8 mouse cellular contexts compared by ENCODE assay signal in genomic region chr11:24162056-24162455, GRCm38 (mm10).
DNase-seq lines count a peak whose midpoint lies in the region; ATAC-seq lines count a peak whose summit lies in the region.

No protein-coding gene starts in this region.

- H3K4me3 ChIP-seq in lung, embryonic 16.5 days (ENCODE audit: low read length), result no peak overlapping the region
- no peak overlapping the region for H3K4me3 ChIP-seq in hindbrain, embryonic 13.5 days
- H3K4me3 ChIP-seq in midbrain, embryonic 15.5 days, result no peak overlapping the region

- 17% methylated on average over 7 of the region's 7 CpGs for WGBS in lung, embryonic 16.5 days
- WGBS in hindbrain, embryonic 13.5 days, result 33% methylated on average over 7 of the region's 7 CpGs
- WGBS in midbrain, embryonic 15.5 days, result 33% methylated on average over 7 of the region's 7 CpGs

- peaks cover 10% of the 10 kb centered on the region for H3K4me1 ChIP-seq in lung, embryonic 16.5 days (replicated peaks; ENCODE audit: control insufficient read depth, insufficient read depth, low read length)
- peaks cover 53% of the 10 kb centered on the region for H3K4me1 ChIP-seq in hindbrain, embryonic 13.5 days (replicated peaks)
- peaks cover 36% of the 10 kb centered on the region for H3K4me1 ChIP-seq in midbrain, embryonic 15.5 days

- peak overlapping the region; percentile 49; the same call in 1 of the 2 replicates for H3K27ac ChIP-seq in lung, embryonic 16.5 days (ENCODE audit: low read length)
- H3K27ac ChIP-seq in hindbrain, embryonic 13.5 days, result no peak overlapping the region
- H3K27ac ChIP-seq in midbrain, embryonic 15.5 days, result no peak overlapping the region

- no peaks in the 10 kb centered on the region for H3K9me3 ChIP-seq in lung, embryonic 16.5 days (ENCODE audit: control insufficient read depth, low read length)
- no peaks in the 10 kb centered on the region for H3K9me3 ChIP-seq in hindbrain, embryonic 13.5 days
- H3K9me3 ChIP-seq in midbrain, embryonic 15.5 days, result no peaks in the 10 kb centered on the region

- no peak overlapping the region for H3K4me2 ChIP-seq in lung, embryonic 16.5 days (ENCODE audit: low read depth, low read length)
- no peak overlapping the region for H3K4me2 ChIP-seq in hindbrain, embryonic 13.5 days
- no peak overlapping the region for H3K4me2 ChIP-seq in midbrain, embryonic 15.5 days

- no peaks in the 10 kb centered on the region for H3K27me3 ChIP-seq in lung, embryonic 16.5 days (ENCODE audit: control insufficient read depth, insufficient read depth, low read depth, low read length)
- no peaks in the 10 kb centered on the region for H3K27me3 ChIP-seq in hindbrain, embryonic 13.5 days
- no peaks in the 10 kb centered on the region for H3K27me3 ChIP-seq in midbrain, embryonic 15.5 days (replicated peaks)

- peaks cover 8% of the 10 kb centered on the region; the same call in 1 of the 2 replicates for H3K36me3 ChIP-seq in lung, embryonic 16.5 days (ENCODE audit: control insufficient read depth, insufficient read depth, low read length)
- H3K36me3 ChIP-seq in hindbrain, embryonic 13.5 days, result peaks cover 22% of the 10 kb centered on the region
- peaks cover 7% of the 10 kb centered on the region; the same call in 1 of the 2 replicates for H3K36me3 ChIP-seq in midbrain, embryonic 15.5 days (replicated peaks)

- no peak overlapping the region for H3K9ac ChIP-seq in lung, embryonic 16.5 days (ENCODE audit: low read length)
- no peak overlapping the region for H3K9ac ChIP-seq in hindbrain, embryonic 13.5 days
- no peak overlapping the region for H3K9ac ChIP-seq in midbrain, embryonic 15.5 days

- peak; percentile 49 for DNase-seq in adrenal gland, postnatal 10 days
- no peak for DNase-seq in adrenal gland, adult 18-20 months (ENCODE audit: low spot score in 2 of 2)
- no peak for DNase-seq in lung, postnatal 25 days (ENCODE audit: low spot score)
- no peak for DNase-seq in spleen, postnatal 14 days (ENCODE audit: low spot score in 2 of 2)

- peak; percentile 86 for ATAC-seq in lung, embryonic 16.5 days (ENCODE audit: low read depth)
- ATAC-seq in hindbrain, embryonic 13.5 days (ENCODE audit: low FRiP score), result peak; percentile 77
- ATAC-seq in midbrain, embryonic 15.5 days (replicated peaks), result peak; percentile 68
- ATAC-seq in erythroid progenitor cell, adult 5-6 weeks (replicated peaks; ENCODE audit: low FRiP score, poor library complexity, severe bottlenecking), result no peak
